Mouse (Mus musculus): ENCODE results near the gene Figla.
"Not testable (repeated sequence)": the region's sequence is repeated elsewhere in the genome, so short reads cannot be mapped to it uniquely, and the experiment has no call there.

Gene Figla

DNA sequence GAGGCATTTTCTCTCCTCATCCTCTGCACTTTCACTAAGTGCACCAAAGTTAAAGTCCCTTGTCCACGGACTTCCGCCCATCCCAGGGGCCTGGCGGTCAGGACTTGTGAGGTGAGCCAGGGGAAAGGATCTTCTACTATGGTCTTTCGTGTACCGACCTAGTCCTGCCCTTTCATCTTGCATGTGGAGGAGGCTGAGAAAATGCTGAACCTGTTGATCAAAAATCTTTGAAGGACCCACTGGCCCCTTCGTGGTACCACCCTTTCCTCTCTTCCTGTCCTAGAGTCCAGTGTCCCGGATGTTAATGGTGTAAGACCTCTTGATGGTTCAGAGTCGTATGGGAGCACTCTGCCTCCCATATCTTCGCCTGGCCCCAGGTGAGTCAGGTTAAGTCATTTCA, at the start of gene Figla:
Figla (plus strand) TSS at position 301 of the 400 bp plus-strand sequence.
- in situ Hi-C loops (cut with MboI, MseI): no loop called here

GRCm38 (mm10) chr6:85966686-85967085, 49.3 kb upstream of the Figla start:
- in situ Hi-C loops (cut with MboI, MseI): no loop called here

- in situ Hi-C loops (cut with MboI, MseI): no loop called here
These were observed 46.1 kb upstream of the Figla start for GRCm38 (mm10) chr6:85969889-85970288.

- in situ Hi-C loops (cut with MboI, MseI): no loop called here
These were observed 43.3 kb upstream of the Figla start for GRCm38 (mm10) chr6:85972699-85973098.

- in situ Hi-C loops (cut with MboI, MseI): no loop called here
These were observed 42.6 kb upstream of the Figla start for GRCm38 (mm10) chr6:85973336-85973735.

DNA sequence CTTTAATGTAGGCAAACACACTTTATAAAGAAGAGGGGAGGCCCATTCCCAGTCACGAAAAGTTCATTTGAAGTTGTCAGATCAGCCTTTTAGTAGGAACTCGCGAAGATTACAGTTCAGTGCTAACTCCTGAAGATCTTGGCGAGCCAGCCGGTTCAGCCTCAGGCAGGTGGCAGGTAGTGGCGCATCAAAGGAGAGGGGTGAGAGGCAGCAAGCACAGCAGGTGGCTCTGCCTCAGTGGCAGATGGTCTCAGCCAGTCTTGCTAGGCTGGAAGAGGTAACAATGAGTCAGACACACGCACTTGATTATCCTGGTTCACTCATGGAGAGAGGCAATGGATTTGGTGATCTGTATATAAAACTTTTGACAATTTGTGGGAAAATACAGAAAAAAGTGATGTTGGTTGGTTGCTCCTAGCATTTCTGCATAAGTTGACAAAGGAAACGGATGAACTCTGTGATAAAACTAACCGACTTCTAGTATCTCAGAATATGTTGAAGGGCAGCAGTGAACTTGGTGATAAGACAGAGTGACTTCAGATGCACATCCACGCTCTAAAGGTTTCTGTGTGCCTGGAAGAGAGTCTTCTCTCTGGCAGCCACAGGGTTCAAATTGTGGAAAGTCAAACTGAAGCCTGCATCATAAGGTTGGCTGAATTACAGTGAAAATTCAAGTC, 40.9 kb upstream of the Figla start:
- in situ Hi-C loops (cut with MboI, MseI): no loop called here

GRCm38 (mm10) chr6:85975761-85976160, 40.2 kb upstream of the Figla start:
- in situ Hi-C loops (cut with MboI, MseI): no loop called here

- in situ Hi-C loops (cut with MboI, MseI): no loop called here
These were observed 39.7 kb upstream of the Figla start for GRCm38 (mm10) chr6:85976242-85976641.

GRCm38 (mm10) chr6:85978736-85979135, 37.2 kb upstream of the Figla start:
- in situ Hi-C loops (cut with MboI, MseI): not testable (repeated sequence)

DNA sequence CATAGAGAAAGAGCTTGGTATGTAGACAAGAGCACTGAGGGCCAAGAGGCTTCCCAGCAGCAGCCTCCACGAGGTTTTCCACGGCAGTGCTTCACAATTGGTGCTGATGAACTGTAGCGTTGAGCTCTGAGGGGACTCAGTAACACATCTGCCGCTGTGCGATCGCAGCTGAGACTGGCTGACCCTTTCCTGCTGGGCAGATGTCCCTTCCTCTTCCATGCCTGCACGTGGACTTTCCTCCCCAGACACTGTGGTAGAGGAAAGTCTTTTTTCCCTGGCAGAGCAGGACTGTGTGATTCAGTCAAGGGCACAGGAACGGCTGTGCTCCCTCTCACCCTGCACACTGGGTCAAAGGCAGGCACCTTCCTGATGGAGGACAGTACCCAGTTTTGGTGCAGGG, 31.6 kb upstream of the Figla start:
- in situ Hi-C loops (cut with MboI, MseI): no loop called here

DNA sequence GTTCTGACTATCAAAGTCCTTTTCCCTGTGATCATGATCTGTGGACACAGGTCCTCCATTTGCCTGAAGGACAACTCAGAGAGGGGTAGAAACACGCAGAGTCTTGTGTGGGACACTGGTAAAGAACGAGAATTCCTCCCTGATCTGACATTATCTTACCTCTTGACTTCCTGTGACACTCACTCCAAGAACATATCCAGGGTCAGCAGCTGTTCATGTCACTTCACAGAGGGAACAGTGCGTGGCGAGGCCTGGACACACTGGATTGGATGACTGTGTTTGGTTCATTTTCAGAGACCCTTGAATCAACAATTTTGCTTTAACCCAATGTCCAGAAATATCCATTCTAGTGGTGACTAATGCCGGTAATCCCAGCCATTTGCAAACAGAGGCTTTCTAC, 26.4 kb upstream of the Figla start:
- in situ Hi-C loops (cut with MboI, MseI): not testable (repeated sequence)

DNA sequence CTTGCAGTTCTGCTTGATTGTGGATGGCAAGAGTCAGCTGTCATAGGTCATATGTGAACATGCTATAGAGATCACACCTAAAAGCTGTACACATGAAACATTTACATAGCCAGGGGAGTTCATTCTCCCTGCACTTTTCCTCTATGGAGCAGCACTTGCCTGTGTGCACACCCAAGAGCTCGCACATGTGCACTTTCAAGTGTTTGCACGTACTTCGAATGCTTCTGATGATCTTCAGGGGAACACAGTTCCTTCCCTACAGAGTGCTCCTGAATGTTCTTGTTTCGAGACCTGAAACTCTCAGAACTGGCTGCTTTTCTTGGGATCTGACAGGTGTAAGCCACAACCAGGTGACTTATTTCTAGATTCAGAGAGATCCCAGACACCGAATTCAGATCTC, 25.2 kb upstream of the Figla start:
- in situ Hi-C loops (cut with MboI, MseI): loop anchor here (10.0 kb wide), 1 partner anchor 1166 kb away; no protein-coding TSS in a partner anchor

DNA sequence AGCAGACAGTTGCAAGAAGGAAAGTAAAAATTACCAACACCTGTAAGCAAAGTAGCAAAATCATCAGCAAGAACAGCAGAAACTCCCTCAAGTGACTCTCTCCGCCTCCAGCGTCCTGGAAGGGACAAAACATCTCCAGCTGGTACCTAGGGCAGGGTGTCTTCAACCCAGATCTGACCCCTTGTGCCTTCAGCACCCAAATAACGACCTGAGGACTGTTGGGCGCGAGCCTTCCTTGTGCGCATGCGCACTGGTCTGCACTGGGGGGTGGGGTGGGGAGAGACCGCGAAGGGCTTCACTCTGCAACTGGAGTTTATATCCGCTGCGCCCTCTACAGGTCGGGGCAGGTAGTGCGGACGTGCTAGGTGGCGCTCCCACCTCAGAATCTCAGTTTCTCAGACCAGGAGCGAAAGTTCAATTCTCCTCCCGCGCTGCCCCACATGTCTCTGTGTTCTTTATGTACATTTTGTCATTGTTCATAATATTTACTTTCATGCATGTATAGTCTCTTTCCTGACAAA, 12.5 kb upstream of the Figla start:
- in situ Hi-C loops (cut with MboI, MseI): no loop called here

- in situ Hi-C loops (cut with MboI, MseI): loop anchor here (5.0 kb wide), 1 partner anchor 67 kb away; no protein-coding TSS in a partner anchor
These were observed 11.5 kb upstream of the Figla start for GRCm38 (mm10) chr6:86004271-86005148.

DNA sequence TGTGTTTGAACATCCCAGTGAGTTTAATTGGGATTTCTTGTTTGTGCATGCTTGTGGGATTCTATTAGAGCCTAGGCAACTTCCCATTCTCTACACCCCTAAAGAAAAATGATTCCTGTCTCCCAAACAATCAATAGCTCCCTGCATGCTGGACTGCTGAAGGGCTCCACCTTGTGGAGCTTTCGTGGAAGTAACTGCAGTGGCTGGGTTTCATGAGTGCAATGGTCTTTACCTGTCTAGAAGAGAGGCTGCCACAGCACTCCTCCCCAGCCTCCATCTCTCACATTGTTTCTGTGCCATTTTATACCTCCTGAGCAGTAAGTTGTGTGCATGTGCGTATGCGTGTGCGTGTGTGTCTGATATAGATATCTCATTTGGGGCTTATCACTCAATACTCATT, 6.0 kb upstream of the Figla start:
- in situ Hi-C loops (cut with MboI, MseI): loop anchor here (5.0 kb wide), 1 partner anchor 73 kb away; no protein-coding TSS in a partner anchor

- in situ Hi-C loops (cut with MboI, MseI): not testable (repeated sequence)
These were observed 1.2 kb upstream of the Figla start for GRCm38 (mm10) chr6:86014812-86015211.

DNA sequence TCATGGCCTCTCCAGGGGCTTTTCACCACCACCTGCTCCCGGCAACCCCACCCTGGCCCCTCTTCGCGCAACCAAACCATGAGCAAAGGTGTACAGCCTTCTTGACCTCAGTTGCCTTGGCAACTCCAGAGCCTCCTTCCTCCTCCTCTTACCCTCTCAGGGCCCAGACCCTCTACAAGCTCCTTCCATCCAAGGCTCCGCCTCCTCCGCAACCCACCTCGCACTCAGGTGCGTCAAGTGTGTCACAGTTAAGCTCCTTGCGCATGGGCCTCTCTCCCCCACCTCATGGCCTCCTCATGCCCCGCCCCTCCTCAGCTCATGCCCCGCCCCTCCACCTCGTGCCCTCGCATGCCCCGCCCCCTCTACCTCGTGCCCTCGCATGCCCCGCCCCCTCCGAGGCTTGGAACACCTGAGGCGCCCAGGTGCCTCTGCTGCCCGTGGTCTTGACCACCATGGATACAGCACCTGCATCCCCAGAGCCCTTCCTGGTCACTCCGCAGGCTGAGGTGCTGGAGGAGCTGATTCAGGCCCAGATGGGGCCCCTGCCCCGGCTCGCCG, 901 bp downstream of the Figla start:
- in situ Hi-C loops (cut with MboI, MseI): no loop called here

GRCm38 (mm10) chr6:86019415-86020237, 3.7 kb downstream of the Figla start:
- in situ Hi-C loops (cut with MboI, MseI): no loop called here

DNA sequence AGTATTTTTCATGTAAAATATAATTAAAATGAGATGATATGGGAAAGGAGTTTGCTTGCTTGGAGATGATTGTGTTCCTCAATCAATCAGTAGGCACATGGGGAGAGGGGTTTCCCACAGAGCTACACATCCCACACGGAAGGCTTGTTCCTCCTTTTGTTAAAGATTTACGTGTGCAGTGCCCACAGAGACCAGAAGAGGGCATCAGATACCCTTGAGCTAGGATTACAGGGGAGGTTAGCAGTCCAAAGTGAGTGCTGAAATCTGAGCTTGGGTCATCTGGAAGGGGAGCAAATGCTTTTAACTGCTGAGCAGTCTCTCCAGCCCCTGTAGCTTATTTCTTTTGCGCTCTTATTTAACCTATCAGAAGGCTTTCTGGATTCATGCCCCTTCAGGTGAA, 5.0 kb downstream of the Figla start:
- in situ Hi-C loops (cut with MboI, MseI): no loop called here

GRCm38 (mm10) chr6:86026632-86027292, 10.8 kb downstream of the Figla start:
- in situ Hi-C loops (cut with MboI, MseI): no loop called here

DNA sequence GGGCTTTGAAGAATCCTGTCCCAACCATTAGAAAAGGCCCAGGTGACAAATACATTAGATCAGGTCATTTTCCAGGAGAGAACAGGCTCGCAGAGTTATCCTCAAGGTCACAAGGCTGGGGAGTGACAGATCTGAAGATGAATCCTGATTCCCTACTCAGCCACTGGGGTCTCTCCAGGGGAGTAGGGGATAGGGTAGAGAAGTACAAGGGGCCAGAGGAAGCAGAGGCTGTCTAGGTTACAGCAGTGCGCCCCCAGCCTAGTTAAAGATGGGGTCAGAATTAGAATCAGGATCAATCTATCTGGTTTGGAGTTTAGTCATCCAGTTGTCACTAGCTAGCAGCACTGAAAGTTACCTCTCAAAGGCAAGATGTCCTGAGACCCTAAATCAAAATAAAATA, 12.2 kb downstream of the Figla start:
- in situ Hi-C loops (cut with MboI, MseI): no loop called here
